Mouse (Mus musculus): ENCODE measurements around the gene Avpi1. TPM values are rescaled to one million over a fixed set of nuclear protein-coding genes. Genes with fewer than 3 reads are reported as not detected.
A peak's percentile ranks its signal among the peaks of the same experiment; 100 is the strongest.

The Avpi1 gene
- 26.9 and 28.8 TPM in 2 replicates for polyA plus RNA-seq (2012; rRNA removed)

DNA sequence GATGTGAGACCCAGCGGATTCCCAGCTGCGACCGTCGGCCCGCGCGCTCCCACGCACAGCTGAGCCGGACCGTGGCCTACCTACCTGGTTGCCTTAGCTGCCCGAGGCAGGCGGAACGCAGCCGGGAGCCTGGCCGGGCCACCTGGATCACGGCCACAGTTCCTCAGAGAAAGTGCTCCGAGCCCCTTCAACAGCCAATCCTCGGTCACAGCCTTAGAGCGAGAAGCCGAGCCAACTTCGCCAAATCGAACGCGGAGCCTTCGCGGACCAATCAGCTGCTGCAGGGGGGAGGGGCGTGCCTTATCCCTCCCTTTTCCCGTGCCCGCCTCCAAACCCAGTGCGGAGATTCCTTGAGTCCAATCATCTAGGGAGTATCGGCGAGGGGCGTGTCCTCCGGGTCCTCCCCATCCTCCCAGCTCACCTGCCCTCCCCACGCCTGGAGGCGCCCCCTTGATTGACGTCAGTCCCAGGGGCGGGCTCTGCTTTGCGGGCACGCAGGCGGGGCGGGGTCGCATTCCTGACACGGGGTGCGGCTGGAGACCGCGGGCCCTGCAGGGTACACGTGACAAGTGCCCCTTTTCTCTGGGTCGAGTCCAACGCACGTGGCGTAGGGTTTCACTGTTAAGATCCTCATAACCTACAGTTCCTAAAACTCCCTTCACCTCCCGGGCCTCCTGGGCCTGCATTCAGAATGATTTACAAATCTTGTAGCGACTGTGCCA is at the start of gene Avpi1:
TSS of gene Avpi1 (minus strand) at position 273 of the 722 bp plus-strand sequence.
- Histone ChIP-seq H3K27ac (ENCODE audit: insufficient read depth, low read length) (peak within 1 kb of the TSS; percentile 82), H3K4me3 (replicated peaks; ENCODE audit: insufficient read depth, low read depth, low read length) (peak within 1 kb of the TSS; percentile 66), H3K4me1 (ENCODE audit: control insufficient read depth, insufficient read depth, low read length) (peaks cover 17% of the 10 kb centered on the region), H3K27me3 (ENCODE audit: control insufficient read depth, insufficient read depth, low read length) (no peaks in the 10 kb centered on the region)
- under 1% methylated on average over 54 of the region's 54 CpGs for WGBS
- DNase-seq = peak; percentile 97 to 99
- no peak for TF ChIP-seq CTCF (IDR thresholded peaks at IDR 0.05; ENCODE audit: borderline replicate concordance, insufficient read depth, low read depth, low read length)
- peak; percentile 71 for TF ChIP-seq POLR2A (IDR thresholded peaks at IDR 0.05; ENCODE audit: borderline replicate concordance, insufficient read depth, low read length)

DNA sequence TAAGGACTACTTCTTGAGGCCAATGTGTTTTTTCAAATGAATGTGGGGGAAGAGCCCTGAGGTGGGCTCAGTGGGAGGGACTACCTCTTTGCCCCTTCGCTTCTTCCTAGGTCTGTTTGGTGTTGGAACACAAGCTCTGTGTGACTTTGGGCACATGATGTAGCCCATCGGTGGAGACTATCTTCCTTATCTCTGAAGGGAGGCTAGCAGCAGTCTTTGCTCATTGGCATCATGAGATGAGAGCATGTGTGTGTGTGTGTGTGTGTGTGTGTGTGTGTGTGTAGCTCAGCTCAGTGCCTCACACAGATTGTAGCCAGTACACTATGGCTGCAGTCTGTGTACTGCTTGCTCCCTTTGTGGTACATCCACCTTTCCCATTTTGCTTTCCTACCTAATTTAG is 48.6 kb upstream of the Avpi1 start:
- no peaks in the 10 kb centered on the region for H3K4me1 ChIP-seq (ENCODE audit: control insufficient read depth, insufficient read depth, low read length)
- H3K27me3 ChIP-seq (ENCODE audit: control insufficient read depth, insufficient read depth, low read length) = no peaks in the 10 kb centered on the region
- H3K27ac ChIP-seq (ENCODE audit: insufficient read depth, low read length) = no peak overlapping the region
- H3K4me3 ChIP-seq (replicated peaks; ENCODE audit: insufficient read depth, low read depth, low read length) = no peak overlapping the region
- no peak for TF ChIP-seq POLR2A (IDR thresholded peaks at IDR 0.05; ENCODE audit: borderline replicate concordance, insufficient read depth, low read length)
- no peak for TF ChIP-seq CTCF (IDR thresholded peaks at IDR 0.05; ENCODE audit: borderline replicate concordance, insufficient read depth, low read depth, low read length)
- no peak for DNase-seq
- WGBS = 91% methylated on average over 2 of the region's 2 CpGs

DNA sequence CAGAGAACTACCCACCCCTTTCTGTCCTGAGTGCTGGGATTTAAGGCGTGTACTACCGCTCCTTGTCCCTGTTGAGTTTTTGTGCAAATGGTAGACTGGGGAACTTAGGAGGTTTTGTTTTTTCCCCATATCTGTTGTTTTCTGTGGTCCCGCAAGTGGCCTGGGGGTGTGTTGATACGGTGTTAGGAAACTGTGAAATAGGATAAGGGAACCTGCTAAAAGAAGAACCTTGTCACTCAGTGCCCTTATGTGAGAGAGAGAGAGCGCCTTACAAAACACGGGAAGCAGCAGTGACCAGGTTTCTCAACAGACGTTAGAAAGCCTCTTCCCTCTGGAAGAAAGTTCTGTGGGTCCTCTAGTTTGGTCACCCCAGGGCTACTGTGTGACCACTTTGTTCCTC is 48.0 kb upstream of the Avpi1 start:
- no peak for TF ChIP-seq CTCF (IDR thresholded peaks at IDR 0.05; ENCODE audit: borderline replicate concordance, insufficient read depth, low read depth, low read length)
- no peak for TF ChIP-seq POLR2A (IDR thresholded peaks at IDR 0.05; ENCODE audit: borderline replicate concordance, insufficient read depth, low read length)
- Histone ChIP-seq H3K4me1 (ENCODE audit: control insufficient read depth, insufficient read depth, low read length) (no peaks in the 10 kb centered on the region; the same call in 1 of the 2 replicates), H3K27ac (ENCODE audit: insufficient read depth, low read length) (no peak overlapping the region), H3K27me3 (ENCODE audit: control insufficient read depth, insufficient read depth, low read length) (no peaks in the 10 kb centered on the region), H3K4me3 (replicated peaks; ENCODE audit: insufficient read depth, low read depth, low read length) (no peak overlapping the region)
- no peak for DNase-seq
- 87% methylated on average over 7 of the region's 7 CpGs for WGBS

DNA sequence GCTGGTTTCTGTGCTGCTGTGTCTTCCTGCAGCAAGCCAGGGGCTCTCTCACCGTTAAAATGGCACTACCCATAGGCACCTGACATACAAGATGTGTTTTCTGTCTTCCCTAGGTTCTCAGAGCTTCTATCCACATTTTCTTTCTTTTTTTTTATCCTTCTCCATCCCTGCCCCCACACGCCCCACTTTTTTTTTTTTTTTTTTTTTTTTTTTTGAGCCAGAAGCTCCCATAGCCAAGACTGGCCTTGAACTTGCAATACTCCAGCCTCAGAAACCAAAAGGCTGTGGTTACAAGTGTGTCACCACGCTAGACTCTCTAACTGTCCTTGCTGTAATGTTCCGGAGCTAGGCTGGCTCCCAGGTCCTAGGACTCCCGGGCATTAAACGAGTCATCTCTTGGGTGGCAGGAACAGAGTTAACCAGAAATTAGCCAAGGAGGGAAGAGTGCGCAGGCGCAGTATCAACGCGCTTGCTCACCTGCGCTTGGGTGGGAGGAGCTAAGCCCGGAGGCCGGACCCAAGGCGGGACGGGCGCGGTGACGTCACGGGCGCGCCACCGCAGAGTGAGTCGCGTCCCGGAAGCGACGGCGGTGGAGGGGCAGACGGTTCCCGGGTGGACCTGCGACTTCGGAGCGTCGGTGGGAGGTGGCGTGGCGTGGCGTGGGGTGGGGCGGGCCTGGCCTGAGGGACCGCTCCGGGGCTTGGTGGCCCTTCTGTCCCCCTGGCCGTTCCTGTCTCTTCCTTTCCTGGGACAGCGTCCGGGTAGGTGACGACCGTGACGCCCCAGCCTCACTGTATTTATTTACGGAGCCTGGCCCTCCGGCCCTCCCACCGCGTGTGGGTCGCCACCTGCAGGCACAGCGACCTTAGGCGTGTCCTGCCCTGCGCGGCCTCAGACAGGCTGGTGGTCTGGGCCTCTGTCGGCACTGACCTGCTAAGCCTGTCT is 41.4 kb upstream of the Avpi1 start:
- DNase-seq = peak; percentile 95 to 97
- Histone ChIP-seq H3K4me1 (ENCODE audit: control insufficient read depth, insufficient read depth, low read length) (peaks cover 10% of the 10 kb centered on the region), H3K27ac (ENCODE audit: insufficient read depth, low read length) (peak overlapping the region; percentile 72), H3K27me3 (ENCODE audit: control insufficient read depth, insufficient read depth, low read length) (no peaks in the 10 kb centered on the region), H3K4me3 (replicated peaks; ENCODE audit: insufficient read depth, low read depth, low read length) (peak overlapping the region; percentile 93)
- TF ChIP-seq CTCF (IDR thresholded peaks at IDR 0.05; ENCODE audit: borderline replicate concordance, insufficient read depth, low read depth, low read length) = no peak
- peak; percentile 91 for TF ChIP-seq POLR2A (IDR thresholded peaks at IDR 0.05; ENCODE audit: borderline replicate concordance, insufficient read depth, low read length)
- 1% methylated on average over 56 of the region's 56 CpGs for WGBS

DNA sequence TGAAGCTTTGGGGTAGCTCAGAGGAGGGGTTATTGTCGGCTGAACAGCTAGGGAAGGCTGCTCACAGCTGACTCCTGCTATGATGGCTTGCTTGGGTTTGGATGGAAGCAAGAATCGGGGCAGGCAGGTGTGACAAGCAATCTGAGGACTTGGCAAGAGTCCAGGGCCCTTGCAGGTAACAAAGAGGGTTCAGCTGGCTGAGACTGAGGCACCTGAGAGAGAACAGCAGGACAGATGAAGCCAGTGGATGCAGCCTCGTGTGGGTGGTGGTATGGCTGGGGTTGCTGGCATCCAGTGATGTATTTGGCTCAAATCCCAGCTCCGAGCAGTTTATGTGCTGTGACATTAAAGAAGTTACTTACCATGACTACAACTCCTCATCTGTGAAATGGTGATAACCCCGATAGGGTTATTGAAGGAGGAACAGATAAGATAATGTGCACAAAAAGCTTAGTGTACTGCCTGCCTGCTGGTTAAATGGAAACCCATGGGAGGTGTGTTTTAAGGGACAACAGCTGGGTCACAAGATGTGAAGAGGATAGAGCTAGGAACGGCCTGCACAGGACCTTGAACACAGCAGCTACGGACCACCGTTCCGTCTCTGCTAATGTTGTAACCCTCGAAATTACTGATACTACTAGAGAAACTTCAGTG is 40.6 kb upstream of the Avpi1 start:
- peak in 1 of 2 experiments; percentile 41 for DNase-seq
- TF ChIP-seq CTCF (IDR thresholded peaks at IDR 0.05; ENCODE audit: borderline replicate concordance, insufficient read depth, low read depth, low read length) (no peak), POLR2A (IDR thresholded peaks at IDR 0.05; ENCODE audit: borderline replicate concordance, insufficient read depth, low read length) (no peak)
- 38% methylated on average over 10 of the region's 10 CpGs for WGBS
- Histone ChIP-seq H3K27ac (ENCODE audit: insufficient read depth, low read length) (no peak overlapping the region), H3K27me3 (ENCODE audit: control insufficient read depth, insufficient read depth, low read length) (no peaks in the 10 kb centered on the region), H3K4me1 (ENCODE audit: control insufficient read depth, insufficient read depth, low read length) (peaks cover 10% of the 10 kb centered on the region), H3K4me3 (replicated peaks; ENCODE audit: insufficient read depth, low read depth, low read length) (peak overlapping the region; percentile 27)

DNA sequence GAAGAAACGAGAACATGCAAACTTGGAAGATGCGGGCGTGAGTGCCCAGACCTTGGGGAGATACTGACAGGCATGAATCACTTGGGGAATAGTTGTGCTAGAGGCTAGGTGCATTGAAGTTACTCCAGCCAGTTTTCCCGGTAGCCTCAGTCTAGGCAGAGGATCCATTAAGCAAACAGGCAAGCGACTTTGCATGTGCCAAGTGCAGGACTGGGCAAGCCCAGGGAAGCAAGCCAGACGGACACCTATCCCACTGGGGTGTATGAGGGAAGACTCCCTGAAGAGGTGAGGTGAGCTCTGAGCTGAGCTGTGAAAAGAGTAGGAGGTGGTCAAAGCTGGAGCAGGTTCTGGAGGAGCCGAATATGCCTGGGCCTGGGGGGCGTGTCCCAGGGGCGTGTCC is 38.6 kb upstream of the Avpi1 start:
- Histone ChIP-seq H3K4me1 (ENCODE audit: control insufficient read depth, insufficient read depth, low read length) (peaks cover 10% of the 10 kb centered on the region), H3K27ac (ENCODE audit: insufficient read depth, low read length) (no peak overlapping the region), H3K27me3 (ENCODE audit: control insufficient read depth, insufficient read depth, low read length) (no peaks in the 10 kb centered on the region), H3K4me3 (replicated peaks; ENCODE audit: insufficient read depth, low read depth, low read length) (no peak overlapping the region)
- no peak for DNase-seq
- TF ChIP-seq POLR2A (IDR thresholded peaks at IDR 0.05; ENCODE audit: borderline replicate concordance, insufficient read depth, low read length) (no peak), CTCF (IDR thresholded peaks at IDR 0.05; ENCODE audit: borderline replicate concordance, insufficient read depth, low read depth, low read length) (no peak)
- 69% methylated on average over 9 of the region's 9 CpGs for WGBS

DNA sequence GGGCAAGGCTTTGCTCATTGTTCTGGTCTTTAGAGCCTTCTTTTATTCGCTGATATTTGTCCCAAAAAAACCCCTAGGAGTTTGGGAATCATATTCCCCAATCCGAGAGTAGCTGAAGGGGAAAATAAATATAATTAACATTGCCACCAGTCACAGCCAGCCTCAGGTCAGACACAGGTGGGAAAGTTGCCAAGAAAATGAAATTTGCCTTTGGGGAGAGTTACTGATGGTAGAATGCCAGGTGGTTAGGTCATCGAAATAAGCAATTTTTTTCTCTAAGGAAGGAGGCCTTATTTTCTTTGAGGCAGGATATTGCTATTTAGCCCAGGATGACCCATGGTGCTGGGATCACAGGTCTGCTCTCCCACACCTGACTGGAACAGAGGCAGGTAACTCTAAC is 37.9 kb upstream of the Avpi1 start:
- H3K4me1 ChIP-seq (ENCODE audit: control insufficient read depth, insufficient read depth, low read length) = peaks cover 9% of the 10 kb centered on the region
- no peak overlapping the region for H3K27ac ChIP-seq (ENCODE audit: insufficient read depth, low read length)
- WGBS = 24% methylated on average over 3 of the region's 3 CpGs
- no peak overlapping the region for H3K4me3 ChIP-seq (replicated peaks; ENCODE audit: insufficient read depth, low read depth, low read length)
- no peak for DNase-seq
- H3K27me3 ChIP-seq (ENCODE audit: control insufficient read depth, insufficient read depth, low read length) = no peaks in the 10 kb centered on the region
- no peak for TF ChIP-seq POLR2A (IDR thresholded peaks at IDR 0.05; ENCODE audit: borderline replicate concordance, insufficient read depth, low read length)
- no peak for TF ChIP-seq CTCF (IDR thresholded peaks at IDR 0.05; ENCODE audit: borderline replicate concordance, insufficient read depth, low read depth, low read length)

Data from cerebellum, adult 2 months (tissue).